Mouse (Mus musculus) spleen, adult 12 weeks (tissue): Measurements from ENCODE around the gene Parm1.

Source experiments
- DNase-seq: peaks from one replicate; pipeline ENCODE4 v3.0.0; 2022; ENCODE audit warnings: low spot score

Parm1 gene

GRCm38 (mm10) chr5:91574211-91574610, 56.8 kb downstream of the Parm1 start:
- no peak for DNase-seq

DNA sequence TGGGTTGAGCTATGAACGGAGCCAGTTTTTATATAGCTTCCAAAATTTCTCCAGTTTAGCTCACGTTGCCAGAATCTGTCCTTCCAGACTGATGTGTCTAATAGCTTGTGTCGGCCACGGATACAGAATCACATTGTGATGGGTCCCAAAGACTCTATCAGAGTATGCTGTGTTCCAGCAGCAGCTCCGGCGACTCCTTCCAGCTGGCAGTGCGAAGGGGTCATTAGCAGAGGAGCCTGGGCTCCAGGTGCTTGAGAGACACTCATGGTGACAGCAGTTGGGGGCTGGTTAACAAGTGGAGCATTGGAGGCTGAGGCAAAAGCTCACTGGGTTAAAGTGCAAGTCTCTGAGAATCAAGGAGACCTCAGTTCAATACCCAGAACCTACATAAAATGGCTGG, 61.5 kb downstream of the Parm1 start:
- no peak for DNase-seq

DNA sequence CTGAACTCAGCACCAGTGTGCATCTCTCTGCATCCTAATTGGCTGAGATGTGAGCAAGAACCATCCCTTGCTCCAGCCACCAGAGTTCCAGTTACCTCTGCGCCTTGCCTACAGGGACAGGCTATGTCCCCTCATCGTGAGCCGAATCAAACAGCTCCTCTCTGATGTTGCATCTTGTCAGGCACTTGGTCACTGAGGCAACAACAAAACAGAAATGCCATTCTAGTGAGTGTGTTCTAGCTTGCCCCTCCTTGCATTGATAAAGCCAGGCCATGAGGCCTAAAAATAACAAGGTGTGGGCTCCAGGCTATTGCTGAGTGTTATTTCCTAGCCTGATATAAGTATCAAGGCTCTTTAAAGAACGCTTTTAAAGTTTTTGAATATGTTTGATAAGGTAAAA, 64.4 kb downstream of the Parm1 start:
- DNase-seq: no peak

GRCm38 (mm10) chr5:91586206-91586605, 68.8 kb downstream of the Parm1 start:
- no peak for DNase-seq

DNA sequence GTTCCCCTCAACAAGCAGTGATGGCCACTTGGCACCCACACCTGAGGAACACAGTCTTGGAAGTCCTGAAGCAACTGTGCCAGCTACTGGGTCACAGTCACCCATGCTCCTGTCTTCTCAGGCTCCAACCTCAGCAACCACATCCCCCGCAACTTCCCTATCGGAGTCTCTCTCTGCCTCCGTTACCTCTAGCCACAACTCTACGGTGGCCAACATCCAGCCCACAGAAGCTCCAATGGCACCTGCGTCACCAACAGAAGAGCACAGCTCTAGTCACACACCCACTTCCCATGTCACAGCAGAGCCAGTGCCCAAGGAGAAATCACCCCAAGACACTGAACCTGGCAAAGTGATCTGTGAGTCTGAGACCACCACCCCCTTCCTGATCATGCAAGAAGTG, 76.7 kb downstream of the Parm1 start:
- DNase-seq: no peak

DNA sequence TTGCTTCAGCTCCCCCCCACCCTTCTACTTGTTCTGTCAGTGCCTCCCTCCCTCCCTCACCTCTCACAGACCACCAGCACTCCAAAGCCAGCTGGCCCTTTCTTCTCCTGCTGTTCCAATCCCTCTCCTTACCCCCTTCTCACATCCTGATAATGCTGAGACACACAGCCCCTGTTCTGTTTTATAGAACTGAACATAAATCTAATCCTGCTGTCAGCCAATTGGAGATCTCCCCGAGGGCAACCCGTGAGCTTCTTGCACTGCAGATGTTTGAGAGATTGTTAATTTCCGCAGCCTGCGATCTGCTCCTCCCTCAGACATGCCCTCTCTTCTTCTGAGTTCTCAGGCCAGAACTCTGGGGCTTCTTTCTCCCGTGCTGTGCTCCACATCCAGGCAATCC, 79.8 kb downstream of the Parm1 start:
- DNase-seq: no peak

- no peak for DNase-seq
These were observed 82.4 kb downstream of the Parm1 start for GRCm38 (mm10) chr5:91599801-91600200.

GRCm38 (mm10) chr5:91603347-91603746, 85.9 kb downstream of the Parm1 start:
- no peak for DNase-seq

GRCm38 (mm10) chr5:91603787-91604439, 86.5 kb downstream of the Parm1 start:
- DNase-seq: no peak

- DNase-seq: no peak
These were observed 89.8 kb downstream of the Parm1 start for GRCm38 (mm10) chr5:91607234-91607633.

DNA sequence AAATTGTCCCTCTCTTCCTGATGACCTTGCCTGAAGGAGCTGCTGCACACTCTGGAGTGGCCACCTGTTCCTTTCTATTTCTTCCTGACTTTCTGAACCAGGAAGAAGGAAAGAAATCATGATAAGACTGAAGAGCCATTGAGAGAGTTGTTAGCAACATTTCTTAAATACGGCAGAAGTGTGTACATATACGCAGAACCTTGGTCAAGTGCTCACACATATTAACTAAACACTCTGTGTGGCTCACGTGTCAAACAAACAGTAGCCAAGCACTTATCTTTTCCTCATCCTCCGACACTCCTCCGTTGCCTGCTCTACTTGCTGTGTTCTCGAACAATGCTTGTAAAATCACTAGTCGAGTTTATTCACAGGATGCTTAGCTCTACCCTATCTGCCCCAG, 90.4 kb downstream of the Parm1 start:
- no peak for DNase-seq

DNA sequence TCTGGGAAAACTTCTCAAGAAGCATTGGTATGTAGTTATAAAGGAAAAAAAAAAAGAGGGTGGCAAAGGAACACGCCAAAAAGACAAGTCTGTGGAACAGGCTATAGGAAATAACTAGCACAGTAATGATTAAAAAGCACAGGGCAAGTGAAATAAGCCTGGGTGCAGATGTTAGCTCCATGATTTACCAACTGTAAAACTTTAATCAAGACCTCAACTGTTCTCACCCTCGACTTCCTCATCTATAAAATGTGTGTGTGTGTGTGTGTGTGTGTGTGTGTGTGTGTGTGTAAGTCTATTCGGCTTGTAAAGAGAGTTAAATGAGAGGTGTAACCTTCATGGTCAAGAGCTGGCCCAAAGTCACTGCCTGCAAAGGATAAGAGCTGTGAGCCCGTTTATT, 91.6 kb downstream of the Parm1 start:
- DNase-seq: no peak

GRCm38 (mm10) chr5:91609511-91610300, 92.3 kb downstream of the Parm1 start:
- no peak for DNase-seq

DNA sequence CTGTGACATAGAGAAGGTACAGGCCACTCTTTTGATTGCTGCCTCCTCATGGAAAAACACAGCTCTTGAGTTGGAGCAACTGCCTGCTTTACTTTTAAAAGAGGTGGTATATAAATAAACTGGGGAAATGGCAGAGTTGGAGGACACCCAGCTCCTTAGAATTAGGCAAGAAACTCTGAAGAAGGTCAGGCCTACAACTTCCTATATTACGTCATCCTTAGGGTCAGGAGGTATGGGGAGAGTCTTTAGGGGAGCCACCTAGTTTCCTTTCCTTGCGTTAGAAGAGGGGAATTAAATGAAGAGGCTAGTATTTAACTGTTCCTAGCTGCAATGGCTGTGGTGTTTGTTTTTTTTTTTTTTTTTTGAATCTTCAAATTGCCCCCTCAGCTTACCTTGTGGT, 93.1 kb downstream of the Parm1 start:
- no peak for DNase-seq

GRCm38 (mm10) chr5:91611589-91611988, 94.2 kb downstream of the Parm1 start:
- no peak for DNase-seq

- no peak for DNase-seq
These were observed 100.2 kb downstream of the Parm1 start for GRCm38 (mm10) chr5:91617331-91618233.

DNA sequence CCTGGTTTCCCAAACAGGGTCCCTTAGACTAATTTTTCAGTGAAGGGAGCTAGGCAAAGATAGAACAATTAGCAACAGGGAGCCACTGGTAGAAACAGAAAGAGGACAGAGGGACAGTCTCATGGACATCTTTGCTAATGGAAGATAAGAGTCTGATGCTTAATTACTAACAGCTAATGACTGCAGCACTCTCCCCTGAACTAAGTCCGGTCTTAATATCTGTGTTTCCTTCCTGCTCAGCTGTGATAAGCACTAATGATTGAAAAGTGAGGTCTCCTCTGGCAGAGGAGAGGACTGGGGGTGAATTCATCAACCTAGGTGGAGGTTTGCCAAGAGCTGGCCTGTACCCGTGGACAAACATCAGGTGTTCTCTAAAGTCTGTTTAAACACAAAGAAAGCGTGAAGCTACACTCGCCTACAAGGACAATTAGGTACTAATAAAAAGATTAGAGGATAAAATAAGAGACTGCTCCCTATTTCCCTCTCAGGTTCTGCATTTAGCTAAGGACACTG, 101.3 kb downstream of the Parm1 start:
- DNase-seq: no peak

DNA sequence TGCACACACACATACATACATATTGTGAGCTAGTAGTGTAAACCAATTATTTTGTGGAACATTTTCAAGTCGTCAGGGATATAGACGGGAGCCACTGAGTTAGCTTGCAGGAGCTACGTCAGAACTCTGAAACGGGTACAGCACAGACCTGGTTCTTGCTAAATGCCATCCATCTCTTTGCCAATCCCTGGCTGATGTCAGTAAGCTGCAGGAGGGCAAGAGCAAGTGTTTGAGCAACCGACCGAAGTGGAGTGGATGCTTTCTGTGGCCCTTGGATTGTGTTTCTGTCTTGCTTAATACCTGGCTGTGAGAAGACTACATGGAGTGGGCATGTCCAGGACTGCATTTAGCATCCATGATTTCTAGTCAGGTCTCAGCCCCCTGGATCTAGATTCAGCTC, 103.8 kb downstream of the Parm1 start:
- DNase-seq: no peak

- no peak for DNase-seq
These were observed 109.4 kb downstream of the Parm1 start for GRCm38 (mm10) chr5:91626823-91627222.

DNA sequence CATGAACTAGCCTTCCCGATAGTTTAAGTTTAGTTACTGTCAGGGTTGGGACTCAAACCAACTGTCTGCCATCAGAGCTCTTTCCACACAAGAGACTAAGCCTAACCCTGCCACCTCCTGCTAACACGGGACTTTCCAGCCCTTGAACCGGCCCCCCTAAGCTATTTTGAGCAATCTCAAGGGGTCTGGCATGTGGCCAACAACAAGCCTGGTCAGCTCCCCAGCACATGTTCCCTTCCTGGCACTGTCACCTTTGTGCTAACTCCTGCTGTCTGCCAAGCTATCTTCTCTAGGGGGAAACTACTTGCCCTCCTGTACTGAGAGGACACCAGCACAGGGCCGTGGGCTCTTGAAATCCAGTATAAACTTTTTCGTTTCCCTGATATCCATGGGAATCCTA, 112.1 kb downstream of the Parm1 start:
- DNase-seq: no peak

GRCm38 (mm10) chr5:91651330-91651729, 133.9 kb downstream of the Parm1 start:
- no peak for DNase-seq
